Mouse (Mus musculus): ENCODE data around the gene Sbpl. TPM values are rescaled to one million over a fixed set of nuclear protein-coding genes. Genes with fewer than 3 reads are reported as not detected.
"Not testable (repeated sequence)": the region's sequence is repeated elsewhere in the genome, so short reads cannot be mapped to it uniquely, and the experiment has no call there.

Gene Sbpl
- total and polyA plus RNA-seq, 3 experiments: not detected

DNA sequence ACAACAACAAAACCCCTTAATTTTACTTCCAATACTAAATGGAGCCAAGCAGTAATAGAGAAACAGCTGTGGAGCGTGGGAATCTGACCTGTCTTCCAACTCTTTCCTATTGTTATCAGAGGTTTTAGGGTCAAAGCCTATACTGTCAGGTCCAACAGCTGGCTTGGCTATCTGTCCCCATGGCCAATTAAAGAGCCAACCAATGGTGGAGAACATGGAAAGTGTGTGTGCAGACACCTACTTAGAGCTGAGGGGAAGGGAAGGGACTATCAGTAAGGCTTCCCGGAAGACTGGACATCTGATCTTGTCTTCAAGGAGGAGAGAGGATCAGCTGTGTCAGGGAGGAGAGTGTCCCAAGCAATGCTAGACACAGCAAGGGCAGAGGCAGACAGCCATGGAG, 6.0 kb downstream of the Sbpl start:
- H3K79me2 ChIP-seq (replicated peaks; ENCODE audit: control insufficient read depth, insufficient read depth, low read length): no peaks in the 10 kb centered on the region
- H3K9ac ChIP-seq (ENCODE audit: low read depth, low read length): no peak overlapping the region
- no peaks in the 10 kb centered on the region for H3K4me1 ChIP-seq (ENCODE audit: control insufficient read depth, insufficient read depth, low read length)
- 49% methylated on average over 2 of the region's 2 CpGs for WGBS
- no peaks in the 10 kb centered on the region for H3K36me3 ChIP-seq (ENCODE audit: control insufficient read depth, insufficient read depth, low read length)
- no peak overlapping the region for H3K27ac ChIP-seq
- no peak for TF ChIP-seq EP300 (IDR thresholded peaks at IDR 0.05; ENCODE audit: insufficient read depth, low read depth, low read length)
- no peak for TF ChIP-seq CTCF (IDR thresholded peaks at IDR 0.05)
- TF ChIP-seq POLR2A (IDR thresholded peaks at IDR 0.05; ENCODE audit: insufficient read depth, low read depth, low read length): no peak
- H3K27me3 ChIP-seq (ENCODE audit: control insufficient read depth, insufficient read depth, low read length): no peaks in the 10 kb centered on the region
- no peak for DNase-seq
- no peak overlapping the region for H3K4me3 ChIP-seq
- intact Hi-C loops (cut with DNase I): no loop called here

DNA sequence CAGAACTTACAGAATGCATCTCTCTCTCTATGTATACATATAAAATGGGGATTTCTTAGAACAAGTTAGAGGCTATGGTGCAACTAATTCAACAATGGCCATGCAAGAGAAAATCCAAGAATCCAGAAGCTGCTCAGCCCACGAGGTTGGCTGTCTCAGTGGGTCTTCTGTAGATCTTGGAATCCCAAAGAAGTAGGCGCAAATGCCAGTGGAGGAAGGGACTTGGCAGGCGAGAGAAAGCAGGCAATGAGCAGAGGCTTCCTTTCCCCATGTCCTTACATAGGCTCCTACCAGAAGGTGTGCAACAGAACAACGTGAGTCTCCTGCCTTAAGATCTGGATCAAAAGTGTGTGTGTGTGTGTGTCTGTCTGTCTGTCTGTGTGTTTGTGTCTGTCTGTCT, 7.6 kb downstream of the Sbpl start:
- H3K27ac ChIP-seq; H3K4me1 ChIP-seq (ENCODE audit: control insufficient read depth, insufficient read depth, low read length); H3K27me3 ChIP-seq (ENCODE audit: control insufficient read depth, insufficient read depth, low read length); H3K36me3 ChIP-seq (ENCODE audit: control insufficient read depth, insufficient read depth, low read length); DNase-seq; H3K4me3 ChIP-seq; H3K79me2 ChIP-seq (replicated peaks; ENCODE audit: control insufficient read depth, insufficient read depth, low read length); intact Hi-C loops (cut with DNase I); H3K9ac ChIP-seq (ENCODE audit: low read depth, low read length): not testable (repeated sequence)
- 79% methylated on average over 4 of the region's 4 CpGs for WGBS

DNA sequence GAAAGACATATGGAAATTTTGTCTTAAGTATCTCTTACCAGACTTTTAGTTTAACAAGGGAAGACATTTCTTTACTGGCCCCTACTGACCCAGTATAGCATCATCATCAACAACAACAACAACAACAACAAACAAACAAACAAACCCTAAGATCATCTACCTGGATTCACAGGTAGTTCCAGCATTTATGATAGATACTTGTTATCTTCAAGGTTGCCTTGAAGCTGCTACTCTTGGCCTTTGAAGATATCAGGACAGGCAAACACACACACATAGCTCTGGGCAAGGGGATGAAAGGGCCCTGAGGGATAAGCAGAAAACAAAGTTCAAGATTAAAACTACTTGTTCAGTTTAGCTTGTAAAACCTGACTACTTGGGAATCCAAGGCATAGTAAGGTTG, 13.7 kb downstream of the Sbpl start, which contains the start of gene Sbp:
Gene Sbp (plus strand): TSS at position 301 of the 400 bp plus-strand sequence.
- Histone ChIP-seq H3K27me3 (ENCODE audit: control insufficient read depth, insufficient read depth, low read length) (0 out of 2 replicates have a peak, but pooled peaks cover 1% of the 10 kb centered on the region), H3K27ac (no peak within 1 kb of the TSS), H3K36me3 (ENCODE audit: control insufficient read depth, insufficient read depth, low read length) (no peaks in the 10 kb centered on the region), H3K9ac (ENCODE audit: low read depth, low read length) (no peak within 1 kb of the TSS), H3K4me1 (ENCODE audit: control insufficient read depth, insufficient read depth, low read length) (no peaks in the 10 kb centered on the region), H3K79me2 (replicated peaks; ENCODE audit: control insufficient read depth, insufficient read depth, low read length) (no peaks in the 10 kb centered on the region), H3K4me3 (no peak within 1 kb of the TSS)
- TF ChIP-seq CTCF (IDR thresholded peaks at IDR 0.05) (no peak), POLR2A (IDR thresholded peaks at IDR 0.05; ENCODE audit: insufficient read depth, low read depth, low read length) (no peak), EP300 (IDR thresholded peaks at IDR 0.05; ENCODE audit: insufficient read depth, low read depth, low read length) (no peak)
- DNase-seq: no peak
- intact Hi-C loops (cut with DNase I): loop anchor here (5.0 kb wide), 1 partner anchor 54 kb away; no protein-coding TSS in a partner anchor

DNA sequence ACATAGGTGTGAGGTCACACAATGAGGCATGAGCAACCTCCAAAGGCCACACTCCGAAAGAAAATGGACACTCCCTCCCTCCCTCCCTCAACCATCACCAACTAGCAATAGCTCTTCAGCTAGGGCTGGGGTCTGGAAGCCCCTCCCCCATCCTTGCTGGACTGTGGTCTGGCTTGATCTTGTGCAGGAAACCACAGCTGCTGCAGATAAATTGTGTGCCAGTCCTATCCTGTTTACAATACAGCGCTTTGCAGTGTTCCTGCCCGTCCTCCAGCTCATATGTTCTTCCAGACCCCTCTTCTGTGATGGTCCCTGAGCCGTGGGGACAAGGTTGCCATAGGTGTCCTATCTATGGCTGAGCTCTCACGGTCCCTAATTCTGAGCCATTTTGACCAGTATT, 23.9 kb downstream of the Sbpl start:
- H3K4me3 ChIP-seq: no peak overlapping the region
- H3K79me2 ChIP-seq (replicated peaks; ENCODE audit: control insufficient read depth, insufficient read depth, low read length): no peaks in the 10 kb centered on the region
- WGBS: 56% methylated on average over 5 of the region's 5 CpGs
- no peaks in the 10 kb centered on the region for H3K27me3 ChIP-seq (ENCODE audit: control insufficient read depth, insufficient read depth, low read length)
- TF ChIP-seq CTCF (IDR thresholded peaks at IDR 0.05) (no peak), POLR2A (IDR thresholded peaks at IDR 0.05; ENCODE audit: insufficient read depth, low read depth, low read length) (no peak)
- no peak for DNase-seq
- H3K27ac ChIP-seq: no peak overlapping the region
- H3K36me3 ChIP-seq (ENCODE audit: control insufficient read depth, insufficient read depth, low read length): no peaks in the 10 kb centered on the region
- no peaks in the 10 kb centered on the region for H3K4me1 ChIP-seq (ENCODE audit: control insufficient read depth, insufficient read depth, low read length)
- H3K9ac ChIP-seq (ENCODE audit: low read depth, low read length): no peak overlapping the region
- intact Hi-C loops (cut with DNase I): no loop called here

DNA sequence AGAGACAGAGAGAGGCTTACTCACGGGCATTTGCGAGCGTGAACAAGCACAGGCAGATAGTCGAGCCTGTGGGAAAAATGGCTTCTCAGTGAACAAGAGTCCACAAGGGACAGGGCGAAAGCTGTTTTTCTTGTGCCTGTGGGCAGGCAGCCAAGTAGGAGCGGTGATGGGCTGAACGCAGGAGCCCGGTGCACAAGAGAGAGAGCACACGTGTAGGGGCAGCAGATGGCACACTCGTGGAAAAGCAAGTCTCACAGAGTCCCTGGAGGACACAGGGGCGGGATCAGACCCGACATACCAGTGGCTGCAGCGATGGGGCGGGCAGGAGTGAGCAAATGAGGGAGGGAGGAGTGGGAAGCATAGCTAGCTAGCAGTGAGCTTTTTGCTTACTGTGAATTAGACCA, 30.0 kb downstream of the Sbpl start:
- Histone ChIP-seq H3K36me3 (ENCODE audit: control insufficient read depth, insufficient read depth, low read length) (no peaks in the 10 kb centered on the region), H3K4me1 (ENCODE audit: control insufficient read depth, insufficient read depth, low read length) (peaks cover 2% of the 10 kb centered on the region), H3K79me2 (replicated peaks; ENCODE audit: control insufficient read depth, insufficient read depth, low read length) (no peaks in the 10 kb centered on the region), H3K27ac (peak overlapping the region; percentile 82), H3K9ac (ENCODE audit: low read depth, low read length) (peak overlapping the region; percentile 64), H3K4me3 (peak overlapping the region; percentile 48), H3K27me3 (ENCODE audit: control insufficient read depth, insufficient read depth, low read length) (no peaks in the 10 kb centered on the region)
- WGBS: 0% methylated on average over 14 of the region's 14 CpGs
- intact Hi-C loops (cut with DNase I): no loop called here
- TF ChIP-seq EP300 (IDR thresholded peaks at IDR 0.05; ENCODE audit: insufficient read depth, low read depth, low read length) (no peak), POLR2A (IDR thresholded peaks at IDR 0.05; ENCODE audit: insufficient read depth, low read depth, low read length) (no peak), CTCF (IDR thresholded peaks at IDR 0.05) (no peak)
- DNase-seq: peak; percentile 71 to 75

DNA sequence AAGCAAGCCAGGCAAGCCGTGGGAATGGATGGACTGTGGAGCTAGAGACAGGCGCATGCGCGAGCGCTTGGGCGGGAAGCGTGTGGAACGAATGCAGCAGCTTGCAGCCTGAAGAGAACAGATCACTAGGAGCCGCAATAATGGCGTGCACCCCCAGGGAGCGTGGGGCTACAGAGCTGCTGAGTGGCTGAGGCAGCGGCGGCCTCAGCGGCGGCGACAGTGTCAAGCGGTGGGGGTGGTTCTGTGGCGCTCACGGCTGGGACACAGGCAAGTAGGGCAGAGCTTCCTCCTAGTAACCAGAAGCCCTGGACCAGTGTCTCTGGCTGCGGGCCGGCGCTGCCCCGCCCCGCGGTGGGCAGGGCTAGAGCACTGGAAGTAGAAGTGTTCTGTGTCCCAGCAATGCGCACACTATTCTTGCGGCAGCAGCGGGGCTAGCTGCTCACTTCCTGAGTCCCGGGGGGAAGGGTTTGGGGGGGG, 30.5 kb downstream of the Sbpl start:
- Histone ChIP-seq H3K27me3 (ENCODE audit: control insufficient read depth, insufficient read depth, low read length) (no peaks in the 10 kb centered on the region), H3K79me2 (replicated peaks; ENCODE audit: control insufficient read depth, insufficient read depth, low read length) (no peaks in the 10 kb centered on the region), H3K27ac (peak overlapping the region; percentile 82), H3K9ac (ENCODE audit: low read depth, low read length) (peak overlapping the region; percentile 37), H3K36me3 (ENCODE audit: control insufficient read depth, insufficient read depth, low read length) (no peaks in the 10 kb centered on the region), H3K4me3 (peak overlapping the region; percentile 48), H3K4me1 (ENCODE audit: control insufficient read depth, insufficient read depth, low read length) (peaks cover 2% of the 10 kb centered on the region)
- under 1% methylated on average over 29 of the region's 29 CpGs for WGBS
- DNase-seq: peak; percentile 94 to 96
- intact Hi-C loops (cut with DNase I): no loop called here
- TF ChIP-seq CTCF (IDR thresholded peaks at IDR 0.05) (peak; percentile 27; the same call in 1 of the 2 replicates), EP300 (IDR thresholded peaks at IDR 0.05; ENCODE audit: insufficient read depth, low read depth, low read length) (no peak), POLR2A (IDR thresholded peaks at IDR 0.05; ENCODE audit: insufficient read depth, low read depth, low read length) (peak; percentile 72)

DNA sequence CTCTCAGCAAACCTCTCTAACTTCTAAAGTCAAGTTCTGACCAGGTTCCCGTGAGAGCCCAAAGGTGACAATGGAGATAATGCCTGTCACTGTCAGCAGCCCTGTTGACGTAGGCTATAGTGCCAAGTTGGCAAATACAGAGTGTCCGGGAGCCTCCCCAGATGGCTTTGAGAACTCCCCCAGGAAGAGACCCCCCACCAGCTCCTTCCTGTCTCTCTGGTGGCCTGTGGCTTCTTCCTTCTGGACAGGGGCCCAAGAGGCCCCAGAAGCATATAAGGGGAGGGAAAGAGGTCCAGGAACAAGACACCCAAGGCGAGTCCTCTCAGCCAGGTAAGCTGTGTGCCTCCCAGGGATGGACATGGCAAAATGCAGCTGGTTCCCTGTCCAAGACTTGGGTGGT, 37.9 kb downstream of the Sbpl start, which contains the start of gene Dcpp3:
Gene Dcpp3 (plus strand): TSS at position 301 of the 400 bp plus-strand sequence.
- H3K9ac ChIP-seq (ENCODE audit: low read depth, low read length); H3K27ac ChIP-seq; H3K27me3 ChIP-seq (ENCODE audit: control insufficient read depth, insufficient read depth, low read length); intact Hi-C loops (cut with DNase I); H3K4me1 ChIP-seq (ENCODE audit: control insufficient read depth, insufficient read depth, low read length); DNase-seq; H3K4me3 ChIP-seq; H3K79me2 ChIP-seq (replicated peaks; ENCODE audit: control insufficient read depth, insufficient read depth, low read length); H3K36me3 ChIP-seq (ENCODE audit: control insufficient read depth, insufficient read depth, low read length): not testable (repeated sequence)
- WGBS: 47% methylated on average over 4 of the region's 4 CpGs
